ENCODE assay signal across 11 mouse cellular contexts in genomic region chr13:91072351-91072750, GRCm38 (mm10).
"Had no signal": no experiment of that assay in that cellular context is flagged by ENCODE, and none has a peak within 500 bp of the region (broad histone marks: within the 10 kb centered on the region; RNA-seq: fewer than 3 reads in every experiment).

No protein-coding gene starts in this region.

- DNase-seq: kidney, adult 11 months; kidney, adult 8-10 months; kidney, postnatal 10 days; kidney, postnatal 36 days; liver; lung, adult 18-20 months; lung, postnatal 10 days; lung, postnatal 36 days; spleen, adult 18-20 months; thymus, adult 18-20 months; thymus, postnatal 36 days had no signal
